Mouse (Mus musculus) CH12F3 (cell line): ENCODE results near the gene Dst.

Source experiments
- in situ Hi-C: fragments of 300-500 bp; cut with MboI; formaldehyde crosslinking; loops from 2 replicates; pipeline ENCODE4 v1.14.3; 2020; ENCODE audit warnings: low sequenced_read_pairs

Dst gene

GRCm38 (mm10) chr1:34017323-34017722 lies 109.3 kb downstream of the Dst start:
- in situ Hi-C loops, result loop anchor here (25.0 kb wide), 1 partner anchor 395 kb away; no protein-coding TSS in a partner anchor

GRCm38 (mm10) chr1:34020599-34020998 lies 112.6 kb downstream of the Dst start:
- in situ Hi-C loops, result loop anchor here (25.0 kb wide), 1 partner anchor 392 kb away; no protein-coding TSS in a partner anchor

GRCm38 (mm10) chr1:34021574-34021973 lies 113.5 kb downstream of the Dst start:
- in situ Hi-C loops, result loop anchor here (25.0 kb wide), 1 partner anchor 391 kb away; no protein-coding TSS in a partner anchor

- in situ Hi-C loops, result loop anchor here (25.0 kb wide), 1 partner anchor 389 kb away; no protein-coding TSS in a partner anchor
Observed at GRCm38 (mm10) chr1:34023154-34023553, 115.1 kb downstream of the Dst start.

- in situ Hi-C loops, result no loop called here
Observed at GRCm38 (mm10) chr1:34025879-34026278, 117.9 kb downstream of the Dst start.

GRCm38 (mm10) chr1:34028722-34029121 lies 120.7 kb downstream of the Dst start:
- in situ Hi-C loops, result no loop called here

GRCm38 (mm10) chr1:34030330-34031021 lies 122.5 kb downstream of the Dst start:
- in situ Hi-C loops, result no loop called here

GRCm38 (mm10) chr1:34033052-34033451 lies 125.0 kb downstream of the Dst start:
- in situ Hi-C loops, result no loop called here

- in situ Hi-C loops, result no loop called here
Observed at GRCm38 (mm10) chr1:34033478-34033877, 125.5 kb downstream of the Dst start.

- in situ Hi-C loops, result no loop called here
Observed at GRCm38 (mm10) chr1:34033958-34034357, 125.9 kb downstream of the Dst start.

- in situ Hi-C loops, result no loop called here
Observed at GRCm38 (mm10) chr1:34036111-34036510, 128.1 kb downstream of the Dst start.

- in situ Hi-C loops, result no loop called here
Observed at GRCm38 (mm10) chr1:34038571-34038970, 130.5 kb downstream of the Dst start.

GRCm38 (mm10) chr1:34040049-34040448 lies 132.0 kb downstream of the Dst start:
- in situ Hi-C loops, result no loop called here

GRCm38 (mm10) chr1:34040901-34041721 lies 133.1 kb downstream of the Dst start:
- in situ Hi-C loops, result no loop called here

GRCm38 (mm10) chr1:34042299-34042698 lies 134.3 kb downstream of the Dst start:
- in situ Hi-C loops, result no loop called here

GRCm38 (mm10) chr1:34043327-34043726 lies 135.3 kb downstream of the Dst start:
- in situ Hi-C loops, result no loop called here

GRCm38 (mm10) chr1:34043836-34044550 lies 136.0 kb downstream of the Dst start:
- in situ Hi-C loops, result no loop called here

- in situ Hi-C loops, result no loop called here
Observed at GRCm38 (mm10) chr1:34044675-34045074, 136.7 kb downstream of the Dst start.

GRCm38 (mm10) chr1:34047285-34047684 lies 139.3 kb downstream of the Dst start:
- in situ Hi-C loops, result no loop called here

- in situ Hi-C loops, result no loop called here
Observed at GRCm38 (mm10) chr1:34051251-34051650, 143.2 kb downstream of the Dst start.

GRCm38 (mm10) chr1:34052422-34052821 lies 144.4 kb downstream of the Dst start:
- in situ Hi-C loops, result no loop called here
